Mouse (Mus musculus) forebrain, postnatal 0 days (tissue): ENCODE data around the gene Usp2. TPM values are rescaled to one million over a fixed set of nuclear protein-coding genes. Genes with fewer than 3 reads are reported as not detected.

Experiments used
- ATAC-seq: fragments of 200-750 bp; cut with Nextera tagmentation; 2 replicates; pipeline ENCODE4 v1.8.0; 2017; ENCODE audit warnings: mild to moderate bottlenecking, moderate library complexity
- DNase-seq: peaks from one replicate; pipeline ENCODE4 v3.0.0-alpha.2; 2015
- H3K27ac ChIP-seq: fragments of 300-500 bp; sonication (generic); 2 replicates; pipeline ENCODE4 v1.5.1; 2014; ENCODE audit warnings: low read depth, mild to moderate bottlenecking, antibody characterized with exemption, low read length, moderate library complexity, mixed read lengths
- H3K27me3 ChIP-seq: fragments of 300-500 bp; sonication (generic); 2 replicates; pipeline ENCODE4 v1.6.1; 2014; ENCODE audit warnings: mild to moderate bottlenecking, low read length, mixed read lengths; ENCODE audit not compliant: insufficient read depth
- H3K36me3 ChIP-seq: fragments of 300-500 bp; sonication (generic); 2 replicates; pipeline ENCODE4 v1.6.1; 2014; ENCODE audit warnings: mild to moderate bottlenecking, moderate library complexity; ENCODE audit not compliant: insufficient read depth
- H3K4me1 ChIP-seq: fragments of 300-500 bp; sonication (generic); 2 replicates; pipeline ENCODE4 v1.6.1; 2014; ENCODE audit warnings: antibody characterized with exemption; ENCODE audit not compliant: insufficient read depth
- H3K4me2 ChIP-seq: fragments of 300-500 bp; sonication (generic); 2 replicates; pipeline ENCODE4 v1.6.1; 2014; ENCODE audit warnings: low read depth, mild to moderate bottlenecking, moderate library complexity
- H3K4me3 ChIP-seq: fragments of 300-500 bp; sonication (generic); 2 replicates; pipeline ENCODE4 v1.5.1; 2014; ENCODE audit warnings: low read depth, low read length, mixed read lengths
- H3K9ac ChIP-seq: fragments of 300-500 bp; sonication (generic); 2 replicates; pipeline ENCODE4 v1.6.1; 2014; ENCODE audit warnings: mild to moderate bottlenecking
- H3K9me3 ChIP-seq: fragments of 300-500 bp; sonication (generic); 2 replicates; pipeline ENCODE4 v1.6.1; 2016; ENCODE audit warnings: low read length
- CTCF ChIP-seq: sonication (generic); IDR thresholded peaks from 2 replicates; pipeline ENCODE4 v1.5.1; 2016; ENCODE audit warnings: antibody characterized with exemption, control low read depth, low read depth
- WGBS: fragments of 180-500 bp; shearing (Covaris S2); extraction: QIAGEN DNeasy Blood & Tissue Kit; methylation state at CpG from one replicate; pipeline ENCODE4 v1.1.7; 2014; 5-methylcytosine and 5-hydroxymethylcytosine counted together
- polyA plus RNA-seq: library from polyadenylated mRNA; unstranded; fragments of >200 nt; fragmentation: Nextera tagmentation; extraction: Ambion mirVana; gene quantifications from 2 replicates; pipeline ENCODE4 v1.2.1, GENCODE M21; 2015
- total RNA-seq: library from RNA; depleted of rRNA; stranded (reverse); fragments of >200 nt; gene quantifications from 2 replicates; pipeline ENCODE4 v1.2.3, GENCODE M21; 2014

The Usp2 gene
- total and polyA plus RNA-seq, 2 experiments from 2014 or later = 16.6 to 20.2 TPM

DNA sequence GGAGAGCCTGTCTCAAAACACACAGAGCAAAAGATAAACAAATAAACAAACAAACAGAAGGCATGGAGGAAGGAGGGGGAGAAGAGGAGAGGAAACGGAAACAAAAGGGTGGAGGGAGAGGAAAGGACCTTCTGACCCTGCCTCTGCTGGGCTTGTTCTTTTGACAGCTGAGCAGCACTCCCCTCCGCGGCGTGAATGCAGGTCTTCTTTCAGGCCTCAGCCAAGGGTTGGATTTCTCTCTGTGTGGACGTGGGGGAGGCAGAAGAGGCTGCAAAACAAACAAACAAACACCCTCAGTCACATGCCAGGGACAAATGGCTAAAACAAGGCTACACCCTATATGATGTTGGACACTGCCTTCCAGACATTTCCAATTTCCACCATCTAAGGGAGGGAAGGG lies 58.2 kb downstream of the Usp2 start:
- TF ChIP-seq CTCF = no peak
- Histone ChIP-seq H3K27me3 (no peaks in the 10 kb centered on the region), H3K36me3 (no peaks in the 10 kb centered on the region), H3K27ac (no peak overlapping the region), H3K9ac (no peak overlapping the region), H3K4me3 (no peak overlapping the region), H3K9me3 (no peaks in the 10 kb centered on the region), H3K4me2 (no peak overlapping the region), H3K4me1 (no peaks in the 10 kb centered on the region)
- DNase-seq = no peak
- WGBS = 59% methylated on average over 5 of the region's 5 CpGs
- ATAC-seq = no peak

GRCm38 (mm10) chr9:44125546-44126428 lies 59.0 kb downstream of the Usp2 start:
- Histone ChIP-seq H3K4me2 (peak overlapping the region; percentile 25; the same call in 1 of the 2 replicates), H3K9me3 (no peaks in the 10 kb centered on the region), H3K36me3 (no peaks in the 10 kb centered on the region), H3K27me3 (0 out of 2 replicates have a peak, but pooled peaks cover under 1% of the 10 kb centered on the region), H3K27ac (no peak overlapping the region), H3K4me3 (no peak overlapping the region), H3K4me1 (no peaks in the 10 kb centered on the region), H3K9ac (no peak overlapping the region)
- TF ChIP-seq CTCF = peak; percentile 93
- peak; percentile 94 for DNase-seq
- 21% methylated on average over 18 of the region's 18 CpGs for WGBS
- ATAC-seq = peak; percentile 88

- H3K4me2 ChIP-seq = no peak overlapping the region
- no peak overlapping the region for H3K9ac ChIP-seq
- no peaks in the 10 kb centered on the region for H3K36me3 ChIP-seq
- no peaks in the 10 kb centered on the region for H3K4me1 ChIP-seq
- no peak for ATAC-seq
- H3K27me3 ChIP-seq = peaks cover 8% of the 10 kb centered on the region; the same call in 1 of the 2 replicates
- WGBS = 90% methylated on average over 3 of the region's 3 CpGs
- no peak for DNase-seq
- no peak overlapping the region for H3K27ac ChIP-seq
- no peak overlapping the region for H3K4me3 ChIP-seq
- TF ChIP-seq CTCF = no peak
- H3K9me3 ChIP-seq = no peaks in the 10 kb centered on the region
Measured at GRCm38 (mm10) chr9:44126746-44127145, 59.9 kb downstream of the Usp2 start.

- WGBS = 40% methylated on average over 3 of the region's 3 CpGs
- H3K27me3 ChIP-seq = peaks cover 8% of the 10 kb centered on the region; the same call in 1 of the 2 replicates
- no peak overlapping the region for H3K4me3 ChIP-seq
- no peak for DNase-seq
- no peak overlapping the region for H3K4me2 ChIP-seq
- no peaks in the 10 kb centered on the region for H3K9me3 ChIP-seq
- H3K9ac ChIP-seq = no peak overlapping the region
- ATAC-seq = no peak
- H3K27ac ChIP-seq = no peak overlapping the region
- H3K4me1 ChIP-seq = no peaks in the 10 kb centered on the region
- no peak for TF ChIP-seq CTCF
- H3K36me3 ChIP-seq = no peaks in the 10 kb centered on the region
Measured at GRCm38 (mm10) chr9:44127351-44127801, 60.6 kb downstream of the Usp2 start.

DNA sequence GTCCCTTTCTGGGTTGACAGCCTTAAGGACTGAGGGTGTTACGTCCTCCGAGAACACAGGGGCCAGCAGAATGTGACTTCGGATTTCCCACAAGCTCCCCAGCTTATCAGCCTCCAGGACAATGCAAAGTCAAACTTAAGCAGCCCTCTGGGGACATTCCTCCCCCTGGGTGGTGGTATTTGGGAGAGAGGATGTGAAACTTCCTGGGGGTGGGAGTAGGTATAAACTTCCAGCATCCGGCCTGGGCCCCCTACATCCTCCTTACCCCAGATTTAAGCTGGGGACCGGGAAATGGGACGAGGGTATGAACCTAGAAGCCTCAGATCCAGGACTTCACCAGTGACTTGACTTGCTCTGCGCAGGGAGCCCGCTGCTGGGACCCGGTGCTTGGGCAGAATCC lies 62.8 kb downstream of the Usp2 start:
- peak overlapping the region; percentile 28 for H3K4me3 ChIP-seq
- ATAC-seq (no peak), DNase-seq (no peak)
- no peak for TF ChIP-seq CTCF
- H3K27ac ChIP-seq = peak overlapping the region; percentile 54; the same call in 1 of the 2 replicates
- H3K27me3 ChIP-seq = peaks cover 14% of the 10 kb centered on the region; the same call in 1 of the 2 replicates
- H3K4me1 ChIP-seq = 0 out of 2 replicates have a peak, but pooled peaks cover 4% of the 10 kb centered on the region
- peak overlapping the region; percentile 57 for H3K4me2 ChIP-seq
- no peaks in the 10 kb centered on the region for H3K9me3 ChIP-seq
- peak overlapping the region; percentile 37; the same call in 1 of the 2 replicates for H3K9ac ChIP-seq
- H3K36me3 ChIP-seq = no peaks in the 10 kb centered on the region
- 17% methylated on average over 9 of the region's 9 CpGs for WGBS

- WGBS = 2% methylated on average over 27 of the region's 27 CpGs
- H3K4me2 ChIP-seq = peak overlapping the region; percentile 57
- peak overlapping the region; percentile 37; the same call in 1 of the 2 replicates for H3K9ac ChIP-seq
- H3K27ac ChIP-seq = peak overlapping the region; percentile 59; the same call in 1 of the 2 replicates
- H3K4me3 ChIP-seq = peak overlapping the region; percentile 28
- DNase-seq (no peak), ATAC-seq (0 out of 2 replicates have a peak, but pooled peaks have one; percentile 16)
- H3K36me3 ChIP-seq = no peaks in the 10 kb centered on the region
- peaks cover 6% of the 10 kb centered on the region; the same call in 1 of the 2 replicates for H3K4me1 ChIP-seq
- no peaks in the 10 kb centered on the region for H3K9me3 ChIP-seq
- peaks cover 14% of the 10 kb centered on the region; the same call in 1 of the 2 replicates for H3K27me3 ChIP-seq
- TF ChIP-seq CTCF = no peak
Measured at GRCm38 (mm10) chr9:44130034-44130433, 63.2 kb downstream of the Usp2 start.
